Mouse (Mus musculus) CH12.LX (cell line): ENCODE data around the gene Mmp19. TPM values are rescaled to one million over a fixed set of nuclear protein-coding genes. Genes with fewer than 3 reads are reported as not detected.

ENCODE experiments used
- DNase-seq: peaks from one replicate; pipeline ENCODE4 v3.0.0-alpha.2; 2013; ENCODE audit errors: extremely low read depth
- H3K27ac ChIP-seq: 2 replicates; pipeline ENCODE4 v1.5.1; 2012; ENCODE audit warnings: low read depth, mild to moderate bottlenecking, control low read depth, moderate library complexity; ENCODE audit not compliant: insufficient read depth
- H3K27me3 ChIP-seq: replicated peaks from 2 replicates; pipeline ENCODE3; 2012; ENCODE audit warnings: inconsistent platforms
- H3K36me3 ChIP-seq, 2 experiments: replicated peaks in 1 of 2; 2 replicates each; pipeline versions ENCODE3 to v1.6.1; 2012; ENCODE audit warnings: inconsistent platforms in 1 of 2, low read length in 1 of 2, mild to moderate bottlenecking in 1 of 2, mixed read lengths in 1 of 2, moderate library complexity in 1 of 2; ENCODE audit not compliant: control insufficient read depth in 1 of 2, insufficient read depth in 1 of 2
- H3K4me1 ChIP-seq, 2 experiments: 2 replicates each; pipeline ENCODE4 v1.6.1; 2012; ENCODE audit warnings: inconsistent platforms in 1 of 2, moderate library complexity in 1 of 2; ENCODE audit not compliant: insufficient read depth in 2 of 2, control insufficient read depth in 1 of 2
- H3K4me2 ChIP-seq: 2 replicates; pipeline ENCODE4 v1.6.1; 2012; ENCODE audit warnings: low read depth, mild to moderate bottlenecking, control low read depth; ENCODE audit not compliant: poor library complexity, insufficient read depth, severe bottlenecking
- H3K4me3 ChIP-seq, 3 experiments: fragments of 150-350 bp in 1 of 3; sonication (generic) in 1 of 3; replicated peaks in 1 of 3; 2 replicates each; pipeline versions ENCODE3 to v1.5.1; 2011 to 2012; ENCODE audit warnings: low read depth in 2 of 3, low read length in 2 of 3, mild to moderate bottlenecking in 2 of 3, moderate library complexity in 2 of 3, control low read depth in 1 of 3, improper control_type of control experiment in 1 of 3, inconsistent platforms in 1 of 3, mixed read lengths in 1 of 3; ENCODE audit not compliant: poor library complexity in 1 of 3
- H3K79me2 ChIP-seq: replicated peaks from 2 replicates; pipeline ENCODE4 v1.6.1; 2012; ENCODE audit warnings: mild to moderate bottlenecking, moderate library complexity; ENCODE audit not compliant: control insufficient read depth, poor library complexity, insufficient read depth, severe bottlenecking; ENCODE audit errors: extremely low read depth
- H3K9ac ChIP-seq: 2 replicates; pipeline ENCODE4 v1.6.1; 2012; ENCODE audit warnings: low read depth, mild to moderate bottlenecking, control low read depth, moderate library complexity; ENCODE audit not compliant: insufficient read depth
- H3K9me3 ChIP-seq: replicated peaks from 2 replicates; pipeline ENCODE3; 2012; ENCODE audit warnings: low read length, inconsistent platforms, mixed read lengths
- BHLHE40 ChIP-seq: IDR thresholded peaks from 2 replicates; pipeline ENCODE4 v1.6.1; 2011; ENCODE audit warnings: mild to moderate bottlenecking, low read depth, low read length, improper control_type of control experiment
- CHD2 ChIP-seq: IDR thresholded peaks from 2 replicates; pipeline ENCODE4 v1.6.1; 2011; ENCODE audit warnings: low read length, improper control_type of control experiment
- CTCF ChIP-seq, 2 experiments: IDR thresholded peaks in 1 of 2; conservative IDR thresholded peaks in 1 of 2; 2 replicates each; pipeline ENCODE4 v1.5.1; 2011 to 2012; ENCODE audit warnings: low read depth in 2 of 2, low read length in 2 of 2, improper control_type of control experiment in 1 of 2, inconsistent platforms in 1 of 2, mild to moderate bottlenecking in 1 of 2, moderate library complexity in 1 of 2
- EP300 ChIP-seq: IDR thresholded peaks from 2 replicates; pipeline ENCODE4 v1.6.1; 2011; ENCODE audit warnings: low read length, improper control_type of control experiment
- ETS1 ChIP-seq: conservative IDR thresholded peaks from 2 replicates; pipeline ENCODE4 v1.6.1; 2012; ENCODE audit warnings: low read depth, mild to moderate bottlenecking, inconsistent platforms, low read length, improper control_type of control experiment, moderate library complexity
- IRF4 ChIP-seq: IDR thresholded peaks from 2 replicates; pipeline ENCODE4 v1.6.1; 2014; ENCODE audit warnings: low read depth, mild to moderate bottlenecking, inconsistent platforms, low read length, improper control_type of control experiment
- JUN ChIP-seq: IDR thresholded peaks from 2 replicates; pipeline ENCODE4 v1.6.1; 2011; ENCODE audit warnings: low read depth, mild to moderate bottlenecking, low read length, improper control_type of control experiment, moderate library complexity; ENCODE audit not compliant: insufficient read depth
- MAX ChIP-seq: IDR thresholded peaks from 2 replicates; pipeline ENCODE4 v1.6.1; 2011; ENCODE audit warnings: low read length, improper control_type of control experiment
- MYC ChIP-seq: IDR thresholded peaks from 2 replicates; pipeline ENCODE4 v1.6.1; 2011; ENCODE audit warnings: low read depth, mild to moderate bottlenecking, improper control_type of control experiment, low read length
- NELFE ChIP-seq: IDR thresholded peaks from 2 replicates; pipeline ENCODE4 v1.6.1; 2011; ENCODE audit warnings: low read depth, low read length, improper control_type of control experiment
- PAX5 ChIP-seq: IDR thresholded peaks from 2 replicates; pipeline ENCODE4 v1.6.1; 2012; ENCODE audit warnings: low read length, inconsistent platforms, mixed read lengths
- POLR2A ChIP-seq: IDR thresholded peaks from 2 replicates; pipeline ENCODE4 v1.6.1; 2011; ENCODE audit warnings: low read depth, mild to moderate bottlenecking, improper control_type of control experiment, low read length
- SIN3A ChIP-seq: IDR thresholded peaks from 2 replicates; pipeline ENCODE4 v1.6.1; 2012; ENCODE audit warnings: low read length, improper control_type of control experiment, inconsistent platforms
- TBP ChIP-seq: conservative IDR thresholded peaks from 2 replicates; pipeline ENCODE4 v1.6.1; 2011; ENCODE audit warnings: low read depth, low read length, improper control_type of control experiment
- TCF12 ChIP-seq: IDR thresholded peaks from 2 replicates; pipeline ENCODE4 v1.6.1; 2014; ENCODE audit warnings: low read depth, mild to moderate bottlenecking, inconsistent platforms, low read length, improper control_type of control experiment
- UBTF ChIP-seq: IDR thresholded peaks from 2 replicates; pipeline ENCODE4 v1.6.1; 2012; ENCODE audit warnings: low read depth, mild to moderate bottlenecking, inconsistent platforms, low read length, improper control_type of control experiment, moderate library complexity
- ZC3H11A ChIP-seq: IDR thresholded peaks from 2 replicates; pipeline ENCODE4 v1.6.1; 2012; ENCODE audit warnings: low read depth, mild to moderate bottlenecking, inconsistent platforms, low read length, improper control_type of control experiment
- ZKSCAN1 ChIP-seq: IDR thresholded peaks from 2 replicates; pipeline ENCODE4 v1.6.1; 2012; ENCODE audit warnings: low read depth, inconsistent platforms, low read length, improper control_type of control experiment, borderline replicate concordance
- dilution Hi-C: fragments of 300-500 bp; cut with MboI; formaldehyde crosslinking; loops from 2 replicates; pipeline ENCODE4 v1.14.3; 2020; ENCODE audit warnings: low sequenced_read_pairs; ENCODE audit not compliant: extremely low pct_unique_long_range_greater_than_20kb, extremely low pct_ligation_motif_present
- in situ Hi-C: fragments of 300-500 bp; cut with MboI; formaldehyde crosslinking; loops from 3 replicates; pipeline ENCODE4 v1.14.3; 2019; ENCODE audit warnings: low sequenced_read_pairs, low pct_ligation_motif_present, low pct_unique_long_range_greater_than_20kb, mixed read lengths
- polyA plus RNA-seq: library from polyadenylated mRNA; unstranded; fragments of >175 nt; gene quantifications from 2 replicates; pipeline ENCODE4 v1.2.1, GENCODE M21; 2012; ENCODE audit warnings: low read depth; ENCODE audit not compliant: insufficient read length
- total RNA-seq, 2 experiments: library from RNA; depleted of rRNA; stranded (reverse); fragments of 300-350 nt in 1 of 2; fragments of >200 nt in 1 of 2; gene quantifications; 2 replicates each; pipeline ENCODE4 v1.2.3; 2012 to 2014

The Mmp19 gene
- total and polyA plus RNA-seq, 3 experiments, result 0.50 to 1.3 (median 0.57) TPM

GRCm38 (mm10) chr10:128743235-128743634 is 47.5 kb upstream of the Mmp19 start:
- H3K27ac ChIP-seq, result no peak overlapping the region
- peak overlapping the region; percentile 74 for H3K4me2 ChIP-seq
- H3K79me2 ChIP-seq, result 0 out of 2 replicates have a peak, but pooled peaks cover 3% of the 10 kb centered on the region
- in situ Hi-C loops, result no loop called here
- dilution Hi-C loops, result no loop called here
- no peaks in the 10 kb centered on the region for H3K9me3 ChIP-seq
- peaks cover 3% of the 10 kb centered on the region for H3K27me3 ChIP-seq
- H3K4me1 ChIP-seq, result peaks cover 5 to 29% of the 10 kb centered on the region in 2 experiments
- H3K4me3 ChIP-seq, result peak overlapping the region; percentile 59 to 84 (median 83)
- TF ChIP-seq MAX, result no peak
- TF ChIP-seq EP300, result no peak
- TF ChIP-seq PAX5, result no peak
- TF ChIP-seq UBTF, result no peak
- TF ChIP-seq ZC3H11A, result no peak
- TF ChIP-seq ZKSCAN1, result no peak
- no peak for TF ChIP-seq CTCF (conservative IDR thresholded peaks at IDR 0.05 in 1 of 2, IDR thresholded peaks at IDR 0.05 in 1 of 2; ENCODE audit: low read depth in 2 of 2, low read length in 2 of 2)
- TF ChIP-seq ETS1, result no peak
- no peak for TF ChIP-seq POLR2A
- TF ChIP-seq CHD2, result no peak
- TF ChIP-seq JUN, result no peak
- TF ChIP-seq TBP, result no peak
- TF ChIP-seq MYC, result no peak
- no peak for DNase-seq
- no peaks in the 10 kb centered on the region for H3K36me3 ChIP-seq
- peak overlapping the region; percentile 50 for H3K9ac ChIP-seq

- peak overlapping the region; percentile 43; the same call in 1 of the 2 replicates for H3K27ac ChIP-seq
- peaks cover 3% of the 10 kb centered on the region for H3K27me3 ChIP-seq
- no peak for DNase-seq
Measured at GRCm38 (mm10) chr10:128743791-128744191, 46.9 kb upstream of the Mmp19 start.

More at GRCm38 (mm10) chr10:128743791-128744191, 46.9 kb upstream of the Mmp19 start:
- in situ Hi-C loops, result no loop called here
- dilution Hi-C loops, result no loop called here
- TF ChIP-seq IRF4 (peak; percentile 15; the same call in 1 of the 2 replicates), SIN3A (no peak; the same call in 1 of the 2 replicates), BHLHE40 (peak; percentile 56), NELFE (0 out of 2 replicates have a peak, but pooled peaks have one; percentile 33), TCF12 (peak; percentile 23; the same call in 1 of the 2 replicates), POLR2A (no peak), UBTF (peak; percentile 61; the same call in 1 of the 2 replicates)
- H3K9ac ChIP-seq, result peak overlapping the region; percentile 50
- peaks cover 7% of the 10 kb centered on the region for H3K79me2 ChIP-seq
- H3K4me1 ChIP-seq, result peaks cover 5 to 29% of the 10 kb centered on the region in 2 experiments
- H3K4me2 ChIP-seq, result peak overlapping the region; percentile 74
- no peaks in the 10 kb centered on the region for H3K36me3 ChIP-seq
- H3K4me3 ChIP-seq, result peak overlapping the region; percentile 59 to 84 (median 83)
- no peaks in the 10 kb centered on the region for H3K9me3 ChIP-seq
